Mouse (Mus musculus) E14TG2a.4 (cell line): Measurements from ENCODE around the gene Rbms3.

Source experiments
- CTCF ChIP-seq: conservative IDR thresholded peaks from 2 replicates; pipeline ENCODE4 v1.5.1; 2014; ENCODE audit warnings: low read length
- NANOG ChIP-seq: IDR thresholded peaks from 2 replicates; pipeline ENCODE4 v1.6.1; 2014; ENCODE audit warnings: borderline replicate concordance, low read length, mixed read lengths
- POU5F1 ChIP-seq: IDR thresholded peaks from 2 replicates; pipeline ENCODE4 v1.6.1; 2014; ENCODE audit warnings: low read length, borderline replicate concordance

GRCm38 (mm10) chr9:117030837-117031236 is 598.9 kb downstream of the Rbms3 start:
- no peak for TF ChIP-seq CTCF
- TF ChIP-seq POU5F1: no peak
- TF ChIP-seq NANOG: no peak
